Mouse (Mus musculus): ENCODE results near the gene Mill2.

DNA sequence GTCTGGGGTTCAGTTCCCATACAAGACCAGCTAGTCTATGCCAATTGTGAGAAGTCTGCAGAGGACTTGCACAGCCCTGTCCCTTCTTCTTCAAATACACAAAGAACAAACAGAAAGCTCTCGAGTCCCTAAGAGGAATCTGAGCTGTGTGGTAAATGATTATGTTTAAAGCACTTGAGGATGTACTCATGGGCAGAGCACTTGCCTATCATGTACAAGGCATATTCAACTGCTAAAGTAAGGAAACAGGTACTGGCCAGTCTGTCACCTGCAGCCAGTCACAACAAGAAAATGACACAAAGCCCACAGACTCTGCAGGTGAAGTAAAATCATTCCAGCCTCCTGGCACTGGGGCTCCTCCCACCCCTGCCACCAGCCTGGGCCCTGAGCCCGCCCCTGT, 60.7 kb downstream of the Mill2 start:
- no peak for TF ChIP-seq CTCF (IDR thresholded peaks at IDR 0.05; ENCODE audit: control insufficient read depth, insufficient read depth, insufficient replicate concordance, low read depth, low read length)
- TF ChIP-seq POLR2A (IDR thresholded peaks at IDR 0.05; ENCODE audit: control insufficient read depth, low read depth, low read length), result no peak
